Mouse (Mus musculus) gastrocnemius, postnatal 14 days (tissue): ENCODE measurements at regions not wholly inside any gene's neighbourhood (a gene's known extent, or its start where the extent isn't known, plus 50 kb on each side); places are given as distances from the start of the nearest gene placed in this dataset.
"Not testable (repeated sequence)": the region's sequence is repeated elsewhere in the genome, so short reads cannot be mapped to it uniquely, and the experiment has no call there.

Source experiments
- DNase-seq: peaks from one replicate; pipeline ENCODE4 v3.0.0; 2021; ENCODE audit warnings: mixed read lengths
- intact Hi-C: fragments of 180-260 bp; cut with DNase I; formaldehyde crosslinking; loops from one replicate; pipeline ENCODE4 v1.15.1; 2025; ENCODE audit warnings: low total_unique reads

DNA sequence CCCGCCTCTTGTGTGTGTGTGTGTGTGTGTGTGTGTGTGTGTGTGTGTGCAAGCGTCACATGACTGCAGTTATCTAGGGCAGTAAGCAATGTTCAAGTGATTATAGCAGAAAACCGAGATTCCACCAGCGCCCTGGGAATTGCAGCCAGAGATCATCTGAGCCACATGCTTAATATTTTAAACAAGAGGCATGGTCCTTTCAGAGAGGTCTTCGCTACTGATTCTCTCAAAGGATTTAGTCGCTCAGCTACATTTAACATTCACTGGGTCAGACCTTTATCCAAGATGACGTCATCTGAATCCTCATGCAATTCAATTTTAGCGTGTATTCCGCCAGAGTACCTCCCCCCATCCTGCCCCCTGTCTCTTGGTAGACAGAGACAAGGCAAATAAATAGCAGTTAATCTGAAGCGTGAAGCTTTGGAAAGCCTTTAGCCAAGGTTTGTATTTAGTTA lies 104.0 kb upstream of the Gap43 start:
- intact Hi-C loops, result no loop called here
- DNase-seq, result peak; percentile 18

DNA sequence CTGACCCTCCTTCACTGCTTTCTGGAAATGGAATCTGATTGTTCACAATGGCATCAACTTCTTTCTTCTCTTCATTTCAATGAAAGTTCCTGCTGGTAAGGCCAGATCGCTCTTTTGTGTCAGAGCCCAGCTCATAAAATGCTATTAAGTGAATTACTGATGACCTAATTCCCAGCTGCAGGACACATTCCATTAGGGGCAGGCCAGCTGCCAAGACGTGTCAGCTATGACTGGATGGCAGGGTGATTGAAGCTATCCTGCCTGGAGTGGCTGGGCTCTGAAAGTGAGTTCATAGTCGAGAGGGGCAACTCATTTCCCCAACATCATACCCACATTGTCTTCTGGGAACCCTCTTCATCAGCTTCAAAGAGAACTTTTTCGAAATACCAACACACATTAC lies 100.4 kb upstream of the Gap43 start:
- intact Hi-C loops, result no loop called here
- peak; percentile 51 for DNase-seq

DNA sequence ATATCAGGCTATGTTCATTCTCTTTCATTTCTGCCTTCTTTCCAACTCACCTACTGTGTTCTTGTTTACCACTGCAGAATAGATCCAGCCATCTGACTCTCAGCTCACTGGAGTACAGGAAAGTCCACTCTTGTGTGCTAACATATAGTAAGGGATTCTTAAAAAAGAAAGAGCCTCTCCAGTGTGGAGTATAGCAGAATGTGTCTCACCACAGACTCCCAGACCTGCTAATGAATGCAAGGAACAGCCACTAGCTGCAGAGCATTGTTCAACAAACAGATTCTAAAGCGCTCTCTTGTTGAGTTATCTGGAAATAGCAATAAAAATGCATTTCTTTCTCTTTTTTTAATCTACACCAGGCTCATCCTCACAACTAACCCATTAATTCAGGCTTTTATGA lies 91.1 kb upstream of the Gap43 start:
- no peak for DNase-seq
- intact Hi-C loops, result no loop called here

DNA sequence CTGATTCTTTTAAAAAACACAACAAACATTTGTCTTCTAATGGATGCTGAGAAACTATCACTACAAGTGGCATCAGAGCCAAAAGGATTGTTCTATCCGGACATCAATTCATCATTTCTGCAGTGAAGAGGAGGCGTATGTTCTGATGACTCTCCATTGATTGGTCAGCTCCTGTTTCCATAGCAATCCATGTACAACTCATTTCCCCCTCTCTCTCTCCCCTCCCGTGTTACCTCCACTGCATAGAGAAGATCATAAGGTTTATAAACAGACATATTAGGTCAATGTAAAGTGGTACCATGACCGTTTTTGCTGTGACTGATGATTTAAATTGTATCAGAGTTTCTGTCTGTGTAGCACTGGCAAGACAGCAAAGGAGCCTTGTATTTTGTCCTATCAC lies 76.2 kb upstream of the Gap43 start:
- no peak for DNase-seq
- intact Hi-C loops, result no loop called here

DNA sequence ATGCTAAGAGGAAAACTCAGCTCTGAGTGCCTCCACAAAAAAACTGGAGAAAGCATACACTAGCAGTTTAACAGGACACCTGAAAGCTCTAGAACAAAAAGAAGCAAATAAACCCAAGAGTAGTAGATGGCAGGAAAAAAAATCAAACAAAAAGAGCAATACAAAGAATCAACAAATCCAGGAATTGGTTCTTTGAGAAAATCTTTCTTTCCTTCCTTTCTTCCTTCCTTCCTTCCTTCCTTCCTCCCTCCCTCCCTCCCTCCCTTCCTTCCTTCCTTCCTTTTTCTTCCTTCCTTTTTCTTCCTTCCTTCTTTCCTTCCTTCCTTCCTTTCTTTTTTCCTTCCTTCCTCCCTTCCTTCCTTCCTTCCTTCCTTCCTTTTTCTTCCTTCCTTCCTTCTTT lies 71.6 kb upstream of the Gap43 start:
- DNase-seq, intact Hi-C loops: not testable (repeated sequence)

DNA sequence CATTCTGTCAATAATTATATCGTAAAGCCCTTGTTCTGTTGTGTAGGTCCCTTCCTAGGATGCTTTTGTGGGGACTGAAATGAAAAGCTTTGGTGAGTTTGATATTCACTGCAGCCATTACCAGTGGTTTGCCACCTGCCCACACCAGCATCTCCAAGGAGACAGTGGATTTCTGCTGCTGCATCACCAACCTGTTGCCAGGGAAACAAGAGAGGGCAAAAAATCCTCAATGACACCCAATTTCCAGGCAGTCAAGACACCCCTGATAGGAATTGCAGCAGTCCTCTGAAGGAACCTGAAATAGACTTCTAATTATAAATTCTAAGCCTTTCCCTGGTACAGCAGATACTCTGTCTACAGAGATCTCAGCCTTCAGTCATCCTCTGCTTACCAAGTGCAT lies 56.1 kb upstream of the Gap43 start:
- intact Hi-C loops, result no loop called here

More for the DNA sequence above, 56.1 kb upstream of the Gap43 start:
- no peak for DNase-seq
